Mouse (Mus musculus): ENCODE measurements around the gene Coa5. TPM values are rescaled to one million over a fixed set of nuclear protein-coding genes. Genes with fewer than 3 reads are reported as not detected.

The Coa5 gene
- polyA plus RNA-seq (2015; fragmentation: Nextera tagmentation; extraction: Ambion mirVana), result 53.0 and 56.6 TPM in 2 replicates

DNA sequence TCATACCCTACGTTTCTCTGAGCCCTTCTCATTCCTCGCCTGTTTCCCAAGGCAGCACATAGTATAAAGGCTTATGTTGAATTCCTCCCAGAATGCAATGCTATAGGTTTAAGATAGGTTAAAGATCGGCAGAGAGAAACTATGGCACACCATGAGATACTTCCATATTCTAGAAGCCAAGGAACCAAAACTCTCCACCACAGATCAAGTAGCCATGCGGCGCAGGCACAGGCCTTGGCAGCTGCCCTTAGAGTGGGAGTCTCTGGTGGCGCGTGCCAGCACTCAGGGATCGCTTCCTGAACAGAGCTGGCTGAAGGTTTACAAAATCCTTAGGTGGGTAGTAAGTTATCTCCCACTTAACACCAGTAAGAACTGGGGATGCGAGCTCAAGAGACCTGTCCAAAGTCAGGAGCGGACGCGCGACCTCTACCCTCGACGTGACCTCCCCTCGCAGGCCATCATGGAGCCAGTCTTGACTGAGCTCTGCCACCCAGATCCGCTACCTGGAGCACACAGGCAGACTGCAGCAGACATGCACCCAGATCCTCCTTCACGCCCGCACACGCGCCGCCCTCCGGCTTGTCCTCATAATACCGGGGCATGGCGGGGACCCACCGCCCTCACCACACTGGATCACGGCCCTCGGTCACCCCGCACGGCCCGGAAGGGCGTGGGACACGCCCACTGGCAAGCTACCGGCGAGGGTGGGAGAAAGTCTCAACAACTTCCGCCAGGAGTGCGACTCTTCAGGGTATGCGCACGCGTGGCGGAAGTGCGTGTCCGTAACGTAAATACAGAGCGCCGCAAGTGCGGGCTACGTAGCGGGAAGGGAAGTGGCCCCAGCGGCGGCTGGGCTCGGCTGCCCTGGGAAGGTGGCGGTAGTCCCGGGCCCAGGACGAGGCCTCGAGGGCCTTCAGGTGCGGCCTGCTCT lies at the start of gene Coa5, which contains the start of gene Unc50:
Gene Coa5, minus strand, starts transcription at position 738 of the 931 bp plus-strand sequence.
Gene Unc50, plus strand, starts transcription at position 774 of the 931 bp plus-strand sequence.
- Histone ChIP-seq H3K9ac (replicated peaks) (peak within 1 kb of the TSS; percentile 97), H3K27me3 (no peaks in the 10 kb centered on the region), H3K4me3 (peak within 1 kb of the TSS; percentile 99), H3K4me2 (replicated peaks) (peak within 1 kb of the TSS; percentile 95), H3K4me1 (peaks cover 40% of the 10 kb centered on the region), H3K36me3 (peaks cover 35% of the 10 kb centered on the region), H3K9me3 (no peaks in the 10 kb centered on the region), H3K27ac (replicated peaks) (peak within 1 kb of the TSS; percentile 81)
- ATAC-seq (replicated peaks), result peak; percentile 99
- 4% methylated on average over 57 of the region's 57 CpGs for WGBS

DNA sequence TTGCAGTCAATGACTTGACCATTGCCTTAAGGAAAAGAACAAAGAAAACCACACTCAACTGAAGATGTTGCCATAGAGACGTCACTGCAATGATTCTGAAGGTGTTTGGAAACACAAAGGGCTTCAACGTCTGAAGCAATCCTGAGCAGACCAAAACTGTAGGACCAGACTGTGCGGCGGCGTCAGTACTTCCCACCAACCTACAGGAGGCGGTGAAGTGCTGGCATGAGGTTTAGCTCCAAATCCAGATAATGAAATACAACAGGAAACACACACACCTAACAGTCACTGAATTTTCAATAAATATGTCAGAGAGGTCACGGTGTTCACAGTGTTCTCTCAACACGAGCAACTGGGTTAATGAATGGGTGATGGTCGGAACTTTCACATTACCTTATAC lies 49.2 kb upstream of the Coa5 start:
- H3K4me3 ChIP-seq, result no peak overlapping the region
- no peaks in the 10 kb centered on the region for H3K9me3 ChIP-seq
- H3K27me3 ChIP-seq, result no peaks in the 10 kb centered on the region
- no peak overlapping the region for H3K4me2 ChIP-seq (replicated peaks)
- no peaks in the 10 kb centered on the region; the same call in 1 of the 2 replicates for H3K4me1 ChIP-seq
- no peak overlapping the region for H3K27ac ChIP-seq (replicated peaks)
- no peak overlapping the region for H3K9ac ChIP-seq (replicated peaks)
- H3K36me3 ChIP-seq, result no peaks in the 10 kb centered on the region
- ATAC-seq (replicated peaks), result no peak
- WGBS, result 70% methylated on average over 9 of the region's 9 CpGs

DNA sequence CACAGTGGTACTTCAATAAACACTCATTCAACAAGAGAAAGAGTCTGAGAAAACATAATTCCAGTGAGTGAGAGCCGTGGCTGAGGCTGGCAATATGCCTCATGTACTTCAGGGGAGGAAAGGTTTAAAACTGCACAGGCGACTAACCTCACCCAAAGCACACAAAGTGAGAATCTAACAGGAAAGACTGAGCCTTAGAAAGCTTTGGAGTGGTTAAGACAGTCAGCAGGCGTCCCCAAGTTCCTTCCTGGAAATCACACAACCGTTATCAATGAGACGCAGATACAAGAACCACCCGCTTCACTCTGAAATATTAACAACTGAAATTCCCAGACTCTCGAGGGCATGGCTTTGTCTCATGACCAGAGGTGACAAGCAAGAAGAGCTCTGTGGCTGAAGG lies 48.5 kb upstream of the Coa5 start:
- H3K9me3 ChIP-seq, result no peaks in the 10 kb centered on the region
- no peaks in the 10 kb centered on the region; the same call in 1 of the 2 replicates for H3K4me1 ChIP-seq
- H3K27ac ChIP-seq (replicated peaks), result 0 out of 2 replicates have a peak overlapping the region, but pooled peaks have one; percentile 43
- WGBS, result 78% methylated on average over 7 of the region's 7 CpGs
- H3K9ac ChIP-seq (replicated peaks), result no peak overlapping the region
- no peaks in the 10 kb centered on the region for H3K27me3 ChIP-seq
- H3K4me2 ChIP-seq (replicated peaks), result no peak overlapping the region
- no peak overlapping the region for H3K4me3 ChIP-seq
- no peak for ATAC-seq (replicated peaks)
- H3K36me3 ChIP-seq, result no peaks in the 10 kb centered on the region

DNA sequence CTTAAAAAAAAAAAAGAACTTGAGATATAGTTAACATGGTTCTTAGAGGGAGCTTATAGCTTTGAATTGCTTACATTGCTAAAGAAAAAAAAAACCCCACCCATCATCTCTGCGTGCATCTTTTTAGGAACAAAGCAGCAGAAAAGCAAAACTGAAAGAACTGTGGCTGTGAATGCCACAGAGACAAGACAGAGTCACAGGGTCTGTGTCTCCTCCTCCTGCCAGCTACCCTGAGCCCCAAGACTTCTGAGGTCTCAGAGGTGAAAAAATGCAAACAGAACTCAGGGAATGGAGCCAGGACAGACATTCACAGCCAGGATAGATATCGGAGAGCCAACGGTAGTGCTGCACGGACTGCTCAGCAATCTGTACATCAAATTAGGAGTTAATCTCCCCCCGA lies 48.0 kb upstream of the Coa5 start:
- no peak for ATAC-seq (replicated peaks)
- H3K27me3 ChIP-seq, result no peaks in the 10 kb centered on the region
- no peak overlapping the region for H3K4me3 ChIP-seq
- H3K4me1 ChIP-seq, result no peaks in the 10 kb centered on the region; the same call in 1 of the 2 replicates
- peak overlapping the region; percentile 43; the same call in 1 of the 2 replicates for H3K27ac ChIP-seq (replicated peaks)
- H3K36me3 ChIP-seq, result no peaks in the 10 kb centered on the region
- no peak overlapping the region for H3K9ac ChIP-seq (replicated peaks)
- 59% methylated on average over 5 of the region's 5 CpGs for WGBS
- no peaks in the 10 kb centered on the region for H3K9me3 ChIP-seq
- no peak overlapping the region for H3K4me2 ChIP-seq (replicated peaks)

DNA sequence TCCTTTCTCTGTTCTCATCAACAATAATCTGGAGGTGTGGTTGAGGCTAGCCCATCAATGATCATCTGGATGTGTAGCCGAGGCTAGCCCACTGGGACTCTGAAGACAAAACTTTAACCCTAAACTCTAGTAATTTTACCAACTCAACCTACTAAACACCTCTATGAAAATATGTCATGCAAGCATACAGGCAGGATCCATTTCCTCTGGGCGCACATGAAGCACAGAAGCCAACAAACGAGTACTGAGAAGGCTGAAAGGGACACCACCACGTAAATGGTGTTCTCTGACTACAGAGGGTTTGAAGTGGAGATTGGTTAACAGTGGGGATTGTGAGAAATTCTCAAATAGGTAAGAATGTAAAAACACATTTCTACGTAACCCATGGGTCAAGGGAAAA lies 47.3 kb upstream of the Coa5 start:
- no peaks in the 10 kb centered on the region for H3K36me3 ChIP-seq
- H3K9me3 ChIP-seq, result no peaks in the 10 kb centered on the region
- no peak overlapping the region for H3K4me3 ChIP-seq
- H3K9ac ChIP-seq (replicated peaks), result no peak overlapping the region
- no peak for ATAC-seq (replicated peaks)
- no peak overlapping the region for H3K4me2 ChIP-seq (replicated peaks)
- H3K27me3 ChIP-seq, result no peaks in the 10 kb centered on the region
- H3K27ac ChIP-seq (replicated peaks), result no peak overlapping the region
- no peaks in the 10 kb centered on the region; the same call in 1 of the 2 replicates for H3K4me1 ChIP-seq
- whole genome bisulfite sequencing, result 96% methylated on average over 5 of the region's 5 CpGs

DNA sequence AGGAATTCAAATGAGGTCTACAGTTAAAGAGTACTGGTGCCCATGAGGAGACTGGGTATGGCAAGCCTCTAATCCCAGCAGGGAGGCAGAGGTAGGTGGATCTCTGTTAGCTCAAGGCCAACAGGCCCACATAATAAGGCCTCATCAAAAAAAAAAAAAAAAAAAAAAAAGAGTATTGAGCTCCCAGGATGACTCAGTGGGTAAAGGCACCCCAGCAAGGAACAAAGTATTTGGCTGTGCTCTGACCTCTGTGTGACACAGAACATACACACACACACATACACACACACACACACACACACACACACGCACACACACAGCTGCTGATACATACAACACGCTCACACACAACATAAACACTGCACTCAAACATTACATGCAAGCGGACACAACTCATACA lies 45.4 kb upstream of the Coa5 start:
- WGBS, result 80% methylated on average over 3 of the region's 3 CpGs
- Histone ChIP-seq H3K36me3 (no peaks in the 10 kb centered on the region), H3K27ac (replicated peaks) (no peak overlapping the region), H3K4me2 (replicated peaks) (no peak overlapping the region), H3K27me3 (no peaks in the 10 kb centered on the region), H3K4me1 (no peaks in the 10 kb centered on the region; the same call in 1 of the 2 replicates), H3K9ac (replicated peaks) (no peak overlapping the region), H3K4me3 (no peak overlapping the region), H3K9me3 (no peaks in the 10 kb centered on the region)
- ATAC-seq (replicated peaks), result no peak

DNA sequence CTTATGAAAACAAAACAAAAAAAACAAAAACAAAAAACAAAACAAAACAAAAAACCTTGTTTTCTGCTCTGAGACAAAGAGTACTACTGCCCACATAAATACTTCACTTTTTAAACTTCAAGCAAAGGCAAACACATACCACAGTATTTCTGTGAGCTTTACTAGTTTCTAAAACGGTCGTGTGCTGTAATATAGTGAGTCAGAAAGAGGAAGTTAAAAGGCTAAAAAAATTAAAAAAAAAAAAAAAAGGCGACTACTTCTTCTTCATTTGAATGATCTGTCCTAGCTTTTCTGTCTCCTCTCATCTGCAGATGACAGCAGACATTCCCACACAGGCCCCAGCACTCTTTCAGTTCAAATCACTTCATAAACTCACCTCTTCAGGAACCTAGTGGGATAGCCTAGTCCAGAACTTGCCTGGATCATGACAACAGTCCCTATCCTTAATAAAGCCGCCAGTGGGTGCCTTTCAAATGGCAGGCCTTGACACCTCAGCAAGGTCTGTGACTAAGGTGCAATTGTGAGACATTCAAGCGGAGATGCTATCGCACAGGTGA lies 44.8 kb upstream of the Coa5 start:
- WGBS, result 89% methylated on average over 6 of the region's 6 CpGs
- Histone ChIP-seq H3K27me3 (no peaks in the 10 kb centered on the region), H3K9ac (replicated peaks) (no peak overlapping the region), H3K4me1 (no peaks in the 10 kb centered on the region; the same call in 1 of the 2 replicates), H3K9me3 (no peaks in the 10 kb centered on the region), H3K36me3 (no peaks in the 10 kb centered on the region), H3K27ac (replicated peaks) (no peak overlapping the region), H3K4me2 (replicated peaks) (no peak overlapping the region), H3K4me3 (no peak overlapping the region)
- ATAC-seq (replicated peaks), result no peak

DNA sequence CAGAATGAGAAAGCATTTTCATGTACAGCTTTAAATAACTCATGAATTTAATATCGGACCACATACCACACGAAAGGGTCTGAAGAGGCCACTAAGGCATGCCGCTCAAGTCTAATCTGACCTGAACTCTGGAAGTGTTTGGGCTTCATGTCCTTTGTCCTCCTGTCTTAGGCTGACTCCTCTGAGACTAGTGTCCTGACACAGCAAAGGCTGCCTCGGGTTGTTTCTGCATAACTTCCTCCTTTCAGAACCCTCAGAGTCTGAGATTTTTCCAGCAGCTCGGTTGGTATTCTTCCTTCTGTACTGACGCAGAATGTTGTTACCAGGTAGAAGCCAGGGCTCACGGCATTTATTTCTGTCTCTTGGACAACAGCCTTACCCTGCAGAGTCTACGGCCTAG lies 44.1 kb upstream of the Coa5 start:
- Histone ChIP-seq H3K4me2 (replicated peaks) (no peak overlapping the region), H3K36me3 (no peaks in the 10 kb centered on the region), H3K4me3 (no peak overlapping the region), H3K27ac (replicated peaks) (no peak overlapping the region), H3K4me1 (no peaks in the 10 kb centered on the region; the same call in 1 of the 2 replicates), H3K9me3 (no peaks in the 10 kb centered on the region), H3K9ac (replicated peaks) (no peak overlapping the region), H3K27me3 (no peaks in the 10 kb centered on the region)
- ATAC-seq (replicated peaks), result no peak
- WGBS, result 81% methylated on average over 8 of the region's 8 CpGs

DNA sequence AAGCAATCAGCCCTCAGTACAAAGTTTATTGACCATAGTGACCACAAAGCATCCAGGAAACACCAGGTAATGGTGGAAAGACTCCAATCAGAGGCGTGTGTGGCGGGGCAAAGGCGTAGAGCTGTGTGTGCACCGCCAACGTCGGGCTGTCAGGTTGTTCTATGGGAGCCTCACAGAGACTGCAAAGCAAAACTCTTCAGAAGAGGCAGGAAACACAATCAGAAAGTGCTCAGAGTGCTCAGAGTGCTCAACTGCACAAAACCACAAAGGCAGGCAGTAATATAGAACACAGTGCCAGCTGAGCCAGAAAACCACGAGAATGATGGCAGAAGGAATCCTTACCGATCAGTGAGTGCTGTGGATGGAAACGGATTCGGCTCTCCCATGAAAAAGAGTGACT lies 43.3 kb upstream of the Coa5 start:
- Histone ChIP-seq H3K36me3 (no peaks in the 10 kb centered on the region), H3K4me2 (replicated peaks) (no peak overlapping the region), H3K27ac (replicated peaks) (no peak overlapping the region), H3K4me1 (no peaks in the 10 kb centered on the region; the same call in 1 of the 2 replicates), H3K9ac (replicated peaks) (no peak overlapping the region), H3K9me3 (no peaks in the 10 kb centered on the region), H3K4me3 (no peak overlapping the region), H3K27me3 (no peaks in the 10 kb centered on the region)
- ATAC-seq (replicated peaks), result no peak
- WGBS, result 82% methylated on average over 10 of the region's 10 CpGs

DNA sequence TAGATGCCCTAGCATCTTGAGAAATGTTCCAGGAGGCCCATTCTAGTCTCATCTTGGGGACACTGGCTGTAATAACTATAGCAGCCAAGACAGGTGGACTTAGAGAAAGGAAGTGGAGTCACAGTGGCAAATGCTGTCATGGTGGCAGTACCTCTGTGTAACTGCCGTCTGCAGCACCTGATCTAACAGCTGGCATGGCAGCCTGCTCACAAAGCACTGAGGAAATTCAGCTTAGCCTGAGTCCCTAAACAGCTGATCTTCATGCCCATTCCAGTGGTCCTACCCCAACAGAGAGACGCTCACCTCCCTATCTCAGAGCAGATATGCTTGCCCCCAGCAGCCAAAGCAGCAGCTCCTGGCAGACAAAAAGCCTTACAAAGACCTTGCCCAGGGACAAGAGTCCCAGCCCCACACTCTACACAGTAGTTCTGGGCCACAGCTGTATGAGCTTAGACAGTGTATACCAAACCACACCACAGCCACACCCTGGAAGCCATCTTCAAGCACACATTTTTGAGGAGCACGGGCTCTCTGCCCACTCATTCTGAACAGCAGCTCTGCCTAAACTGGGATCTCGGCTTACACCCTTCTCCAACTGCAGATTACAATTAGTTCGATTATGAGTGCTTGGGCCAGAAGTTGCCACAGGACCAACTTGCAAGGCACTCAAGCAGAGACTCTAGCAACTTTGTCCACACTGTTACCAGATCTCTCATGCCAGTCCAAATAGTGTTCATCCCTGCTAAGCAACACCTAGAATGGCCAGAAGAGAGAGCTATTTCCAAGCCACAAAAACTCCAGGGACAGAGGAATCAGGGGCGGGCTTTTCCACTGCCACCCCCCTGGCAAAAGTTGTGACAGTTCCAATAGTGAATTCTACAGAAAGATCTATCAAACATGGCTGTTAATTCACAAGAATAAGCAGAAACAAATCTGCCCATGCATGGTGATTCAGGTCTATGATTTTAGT lies 41.6 kb upstream of the Coa5 start:
- H3K9ac ChIP-seq (replicated peaks), result no peak overlapping the region
- H3K4me3 ChIP-seq, result no peak overlapping the region
- 86% methylated on average over 6 of the region's 6 CpGs for WGBS
- no peak overlapping the region for H3K4me2 ChIP-seq (replicated peaks)
- H3K36me3 ChIP-seq, result no peaks in the 10 kb centered on the region
- H3K4me1 ChIP-seq, result no peaks in the 10 kb centered on the region
- ATAC-seq (replicated peaks), result no peak
- H3K27ac ChIP-seq (replicated peaks), result no peak overlapping the region
- H3K9me3 ChIP-seq, result no peaks in the 10 kb centered on the region
- H3K27me3 ChIP-seq, result no peaks in the 10 kb centered on the region

DNA sequence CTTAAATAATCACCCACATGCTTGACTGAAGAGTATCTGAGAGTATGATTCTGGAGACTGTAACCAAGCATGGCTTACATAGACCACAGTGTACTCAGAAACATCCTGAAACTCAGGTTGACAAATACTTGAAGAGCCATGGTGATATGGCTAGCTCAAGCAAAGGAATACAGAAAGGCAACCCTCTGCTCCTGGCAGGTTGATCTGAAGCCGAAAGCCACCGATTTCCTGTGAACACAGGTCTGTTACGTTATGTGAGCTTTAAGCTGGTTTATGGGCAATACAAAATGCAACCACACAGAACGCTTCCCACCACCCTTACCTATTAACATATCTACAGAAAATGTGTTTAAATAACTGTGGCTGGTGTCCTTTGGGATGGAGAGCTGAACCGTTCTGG lies 39.1 kb upstream of the Coa5 start:
- no peak overlapping the region for H3K4me2 ChIP-seq (replicated peaks)
- no peaks in the 10 kb centered on the region for H3K9me3 ChIP-seq
- 96% methylated on average over 5 of the region's 5 CpGs for WGBS
- no peaks in the 10 kb centered on the region for H3K36me3 ChIP-seq
- H3K27ac ChIP-seq (replicated peaks), result no peak overlapping the region
- H3K4me3 ChIP-seq, result no peak overlapping the region
- no peaks in the 10 kb centered on the region for H3K4me1 ChIP-seq
- H3K27me3 ChIP-seq, result no peaks in the 10 kb centered on the region
- no peak overlapping the region for H3K9ac ChIP-seq (replicated peaks)
- no peak for ATAC-seq (replicated peaks)
